Mouse (Mus musculus) CH12.LX (cell line): ENCODE results near the gene Tead1. TPM values are rescaled to one million over a fixed set of nuclear protein-coding genes. Genes with fewer than 3 reads are reported as not detected.

Experiments used
- DNase-seq: peaks from one replicate; pipeline ENCODE4 v3.0.0-alpha.2; 2013; ENCODE audit errors: extremely low read depth
- H3K27ac ChIP-seq: 2 replicates; pipeline ENCODE4 v1.5.1; 2012; ENCODE audit warnings: low read depth, mild to moderate bottlenecking, control low read depth, moderate library complexity; ENCODE audit not compliant: insufficient read depth
- H3K27me3 ChIP-seq: replicated peaks from 2 replicates; pipeline ENCODE3; 2012; ENCODE audit warnings: inconsistent platforms
- H3K36me3 ChIP-seq, 2 experiments: replicated peaks in 1 of 2; 2 replicates each; pipeline versions ENCODE3 to v1.6.1; 2012; ENCODE audit warnings: inconsistent platforms in 1 of 2, low read length in 1 of 2, mild to moderate bottlenecking in 1 of 2, mixed read lengths in 1 of 2, moderate library complexity in 1 of 2; ENCODE audit not compliant: control insufficient read depth in 1 of 2, insufficient read depth in 1 of 2
- H3K4me1 ChIP-seq, 2 experiments: 2 replicates each; pipeline ENCODE4 v1.6.1; 2012; ENCODE audit warnings: inconsistent platforms in 1 of 2, moderate library complexity in 1 of 2; ENCODE audit not compliant: insufficient read depth in 2 of 2, control insufficient read depth in 1 of 2
- H3K4me2 ChIP-seq: 2 replicates; pipeline ENCODE4 v1.6.1; 2012; ENCODE audit warnings: low read depth, mild to moderate bottlenecking, control low read depth; ENCODE audit not compliant: poor library complexity, insufficient read depth, severe bottlenecking
- H3K4me3 ChIP-seq, 3 experiments: fragments of 150-350 bp in 1 of 3; sonication (generic) in 1 of 3; replicated peaks in 1 of 3; 2 replicates each; pipeline versions ENCODE3 to v1.5.1; 2011 to 2012; ENCODE audit warnings: low read depth in 2 of 3, low read length in 2 of 3, mild to moderate bottlenecking in 2 of 3, moderate library complexity in 2 of 3, control low read depth in 1 of 3, improper control_type of control experiment in 1 of 3, inconsistent platforms in 1 of 3, mixed read lengths in 1 of 3; ENCODE audit not compliant: poor library complexity in 1 of 3
- H3K79me2 ChIP-seq: replicated peaks from 2 replicates; pipeline ENCODE4 v1.6.1; 2012; ENCODE audit warnings: mild to moderate bottlenecking, moderate library complexity; ENCODE audit not compliant: control insufficient read depth, poor library complexity, insufficient read depth, severe bottlenecking; ENCODE audit errors: extremely low read depth
- H3K9ac ChIP-seq: 2 replicates; pipeline ENCODE4 v1.6.1; 2012; ENCODE audit warnings: low read depth, mild to moderate bottlenecking, control low read depth, moderate library complexity; ENCODE audit not compliant: insufficient read depth
- H3K9me3 ChIP-seq: replicated peaks from 2 replicates; pipeline ENCODE3; 2012; ENCODE audit warnings: low read length, inconsistent platforms, mixed read lengths
- CHD2 ChIP-seq: IDR thresholded peaks from 2 replicates; pipeline ENCODE4 v1.6.1; 2011; ENCODE audit warnings: low read length, improper control_type of control experiment
- ELF1 ChIP-seq: IDR thresholded peaks from 2 replicates; pipeline ENCODE4 v1.6.1; 2014; ENCODE audit warnings: low read depth, mild to moderate bottlenecking, inconsistent platforms, low read length, improper control_type of control experiment
- IRF4 ChIP-seq: IDR thresholded peaks from 2 replicates; pipeline ENCODE4 v1.6.1; 2014; ENCODE audit warnings: low read depth, mild to moderate bottlenecking, inconsistent platforms, low read length, improper control_type of control experiment
- JUN ChIP-seq: IDR thresholded peaks from 2 replicates; pipeline ENCODE4 v1.6.1; 2011; ENCODE audit warnings: low read depth, mild to moderate bottlenecking, low read length, improper control_type of control experiment, moderate library complexity; ENCODE audit not compliant: insufficient read depth
- MAFK ChIP-seq: IDR thresholded peaks from 2 replicates; pipeline ENCODE4 v1.6.1; 2011; ENCODE audit warnings: low read length, improper control_type of control experiment; ENCODE audit not compliant: insufficient replicate concordance
- MAX ChIP-seq: IDR thresholded peaks from 2 replicates; pipeline ENCODE4 v1.6.1; 2011; ENCODE audit warnings: low read length, improper control_type of control experiment
- NRF1 ChIP-seq: IDR thresholded peaks from 2 replicates; pipeline ENCODE4 v1.6.1; 2014; ENCODE audit warnings: low read depth, mild to moderate bottlenecking, inconsistent platforms, low read length, improper control_type of control experiment, moderate library complexity
- PAX5 ChIP-seq: IDR thresholded peaks from 2 replicates; pipeline ENCODE4 v1.6.1; 2012; ENCODE audit warnings: low read length, inconsistent platforms, mixed read lengths
- POLR2A ChIP-seq: IDR thresholded peaks from 2 replicates; pipeline ENCODE4 v1.6.1; 2011; ENCODE audit warnings: low read depth, mild to moderate bottlenecking, improper control_type of control experiment, low read length
- POLR2AphosphoS2 ChIP-seq: IDR thresholded peaks from 2 replicates; pipeline ENCODE4 v1.6.1; 2011; ENCODE audit warnings: low read depth, low read length, improper control_type of control experiment
- RAD21 ChIP-seq: IDR thresholded peaks from 2 replicates; pipeline ENCODE4 v1.6.1; 2011; ENCODE audit warnings: low read depth, mild to moderate bottlenecking, low read length, improper control_type of control experiment, moderate library complexity
- UBTF ChIP-seq: IDR thresholded peaks from 2 replicates; pipeline ENCODE4 v1.6.1; 2012; ENCODE audit warnings: low read depth, mild to moderate bottlenecking, inconsistent platforms, low read length, improper control_type of control experiment, moderate library complexity
- ZC3H11A ChIP-seq: IDR thresholded peaks from 2 replicates; pipeline ENCODE4 v1.6.1; 2012; ENCODE audit warnings: low read depth, mild to moderate bottlenecking, inconsistent platforms, low read length, improper control_type of control experiment
- ZKSCAN1 ChIP-seq: IDR thresholded peaks from 2 replicates; pipeline ENCODE4 v1.6.1; 2012; ENCODE audit warnings: low read depth, inconsistent platforms, low read length, improper control_type of control experiment, borderline replicate concordance
- ZMIZ1 ChIP-seq: IDR thresholded peaks from 2 replicates; pipeline ENCODE4 v1.6.1; 2012; ENCODE audit warnings: low read depth, mild to moderate bottlenecking, inconsistent platforms, low read length, improper control_type of control experiment
- dilution Hi-C: fragments of 300-500 bp; cut with MboI; formaldehyde crosslinking; loops from 2 replicates; pipeline ENCODE4 v1.14.3; 2020; ENCODE audit warnings: low sequenced_read_pairs; ENCODE audit not compliant: extremely low pct_unique_long_range_greater_than_20kb, extremely low pct_ligation_motif_present
- in situ Hi-C: fragments of 300-500 bp; cut with MboI; formaldehyde crosslinking; loops from 3 replicates; pipeline ENCODE4 v1.14.3; 2019; ENCODE audit warnings: low sequenced_read_pairs, low pct_ligation_motif_present, low pct_unique_long_range_greater_than_20kb, mixed read lengths
- polyA plus RNA-seq: library from polyadenylated mRNA; unstranded; fragments of >175 nt; gene quantifications from 2 replicates; pipeline ENCODE4 v1.2.1, GENCODE M21; 2012; ENCODE audit warnings: low read depth; ENCODE audit not compliant: insufficient read length
- total RNA-seq, 2 experiments: library from RNA; depleted of rRNA; stranded (reverse); fragments of 300-350 nt in 1 of 2; fragments of >200 nt in 1 of 2; gene quantifications; 2 replicates each; pipeline ENCODE4 v1.2.3; 2012 to 2014

Gene Tead1
- total and polyA plus RNA-seq, 3 experiments, result not detected

- in situ Hi-C loops, result loop anchor here (25.0 kb wide), 1 partner anchor 361 kb away; no protein-coding TSS in a partner anchor
- H3K36me3 ChIP-seq, result no peaks in the 10 kb centered on the region
- no peak overlapping the region for H3K27ac ChIP-seq
- H3K4me1 ChIP-seq, result peaks cover 0 to 15% of the 10 kb centered on the region in 2 experiments; a peak in 2 of 4 replicates
- no peak overlapping the region for H3K9ac ChIP-seq
- H3K4me3 ChIP-seq, result no peak overlapping the region
- dilution Hi-C loops, result no loop called here
- H3K4me2 ChIP-seq, result no peak overlapping the region
- no peaks in the 10 kb centered on the region for H3K79me2 ChIP-seq
- no peak for DNase-seq
- TF ChIP-seq POLR2A (no peak), POLR2AphosphoS2 (no peak), ELF1 (no peak), ZMIZ1 (no peak), IRF4 (no peak), ZKSCAN1 (no peak), NRF1 (no peak), ZC3H11A (no peak), MAX (no peak), JUN (no peak), PAX5 (no peak)
- TF ChIP-seq, all 38 proteins: peak for 0
- Histone ChIP-seq H3K9me3 (no peaks in the 10 kb centered on the region), H3K27me3 (no peaks in the 10 kb centered on the region)
Observed at GRCm38 (mm10) chr7:112901710-112902109, 222.6 kb downstream of the Tead1 start.

GRCm38 (mm10) chr7:112906848-112907247 lies 227.7 kb downstream of the Tead1 start:
- Histone ChIP-seq H3K4me3 (no peak overlapping the region), H3K4me1 (no peaks in the 10 kb centered on the region), H3K79me2 (no peaks in the 10 kb centered on the region), H3K27me3 (no peaks in the 10 kb centered on the region), H3K9me3 (no peaks in the 10 kb centered on the region), H3K27ac (no peak overlapping the region), H3K36me3 (no peaks in the 10 kb centered on the region), H3K9ac (no peak overlapping the region), H3K4me2 (no peak overlapping the region)
- TF ChIP-seq UBTF (no peak), RAD21 (no peak), IRF4 (no peak), MAFK (no peak), JUN (no peak), CHD2 (no peak)
- no peak for DNase-seq
- in situ Hi-C loops (loop anchor here (25.0 kb wide), 1 partner anchor 355 kb away; no protein-coding TSS in a partner anchor), dilution Hi-C loops (no loop called here)
